Mouse (Mus musculus) adrenal gland, postnatal 10 days (tissue): ENCODE measurements around the gene Kbtbd8. TPM values are rescaled to one million over a fixed set of nuclear protein-coding genes. Genes with fewer than 3 reads are reported as not detected.

Source experiments
- DNase-seq: peaks from one replicate; pipeline ENCODE4 v3.0.0; 2021; ENCODE audit warnings: mixed read lengths
- long read RNA-seq, 2 experiments: library from polyadenylated mRNA; stranded (forward); transcript quantifications; one replicate each; pipeline ENCODE4 v2.0.0; 2021
- total RNA-seq, 2 experiments: library from RNA; stranded (reverse); gene quantifications; 2 replicates each; pipeline ENCODE4 v1.2.3; 2021

Kbtbd8 gene
- 1 to 10 TPM; 1.8 to 2.6 TPM for total RNA-seq
- long read RNA-seq, experiment 1, result 0 reads
- long read RNA-seq, experiment 2, partial matches to known transcripts, result 0 of 1 reads
- long read RNA-seq, experiment 2, other reads (novel, unspliced or antisense), result 1 of 1 reads

DNA sequence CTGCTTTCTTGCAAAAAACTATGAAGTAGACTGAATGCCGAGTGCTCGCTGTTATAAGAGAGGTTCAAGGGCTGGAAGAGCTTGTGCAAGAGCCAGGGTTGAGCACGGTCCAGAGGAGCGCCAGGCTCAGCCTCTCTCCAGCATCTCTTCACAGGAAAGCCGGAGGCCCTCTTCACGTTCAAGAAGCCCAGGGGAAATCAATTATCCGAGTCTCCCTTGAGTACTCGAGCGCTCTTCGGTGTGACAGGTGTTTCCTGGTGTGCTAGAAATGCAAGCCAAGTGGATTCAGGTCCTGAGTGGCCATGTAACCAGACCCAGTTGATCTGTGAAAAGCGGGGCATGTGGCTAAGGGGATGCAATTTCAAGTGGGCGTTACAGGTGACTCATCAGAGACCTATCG, at the start of gene Kbtbd8:
Kbtbd8 (plus strand) TSS at position 295 of the 400 bp plus-strand sequence.
- peak; percentile 23 for DNase-seq

DNA sequence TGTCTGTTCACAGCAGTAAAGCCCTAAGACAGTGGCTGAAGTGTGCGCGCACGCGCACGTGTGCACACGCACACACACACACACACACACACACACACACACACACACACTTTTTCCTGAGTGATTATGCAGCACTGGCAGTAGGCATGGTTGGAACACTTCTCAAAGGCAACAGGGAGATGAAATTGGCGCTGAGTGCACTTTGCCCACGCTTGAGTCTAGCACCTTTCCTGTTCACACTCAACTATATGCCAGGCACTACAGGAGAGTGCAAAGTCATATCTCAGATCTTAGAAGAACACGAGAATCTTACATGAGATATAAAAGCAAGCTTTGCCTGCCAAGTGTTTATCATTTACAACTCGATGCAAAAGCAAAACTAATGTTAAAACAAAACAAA, 47.3 kb upstream of the Kbtbd8 start:
- DNase-seq, result no peak

DNA sequence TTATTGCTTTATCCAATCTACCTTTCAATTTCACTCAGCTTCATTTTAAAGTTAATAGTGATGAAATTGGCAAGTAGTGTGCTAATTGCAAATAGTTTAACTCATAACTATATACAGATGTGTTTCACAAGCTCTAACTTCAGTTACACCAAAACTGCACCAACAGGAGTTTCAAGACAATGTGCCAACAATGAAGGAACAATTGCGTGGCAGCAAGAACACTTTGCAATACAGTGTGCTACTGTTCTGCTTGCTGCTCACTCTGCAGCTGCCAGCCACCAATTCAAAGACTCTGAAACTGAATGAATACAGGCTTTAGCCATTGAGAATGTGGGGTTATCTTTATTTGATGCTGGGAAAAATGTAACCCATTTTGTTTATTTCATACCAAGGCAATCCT, 31.8 kb upstream of the Kbtbd8 start:
- no peak for DNase-seq

DNA sequence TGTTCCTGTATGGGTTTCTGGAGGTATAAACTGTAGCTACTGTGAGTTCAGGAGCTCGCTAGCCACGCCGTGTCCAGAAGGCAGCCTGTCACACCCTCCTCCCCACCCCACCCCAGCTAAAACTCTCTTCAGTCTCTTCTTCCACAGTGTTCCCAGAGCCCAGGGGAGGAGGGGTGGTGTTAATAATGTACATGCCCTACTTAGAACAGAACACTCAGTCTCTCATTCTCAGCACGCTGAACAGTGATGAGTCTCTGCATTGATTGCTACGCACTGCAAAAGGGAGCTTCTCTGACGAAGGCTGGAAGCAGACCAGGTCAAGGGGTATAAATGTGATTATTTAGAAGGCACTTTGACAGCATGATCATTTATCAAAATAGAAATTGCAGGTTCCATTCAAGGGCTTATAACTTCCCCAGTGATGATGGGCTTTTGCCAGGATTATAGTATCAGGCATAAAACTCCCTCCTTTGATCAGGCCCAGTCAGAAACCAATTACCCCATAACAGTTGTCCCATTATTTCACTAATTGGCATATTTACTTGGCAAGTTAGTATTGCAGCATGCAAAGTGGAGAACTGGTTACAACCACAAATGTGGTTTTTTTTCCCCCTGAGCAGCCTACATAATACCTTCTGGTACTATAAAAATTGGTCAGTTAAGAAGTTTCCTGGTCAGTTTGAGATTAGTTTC, 29.7 kb upstream of the Kbtbd8 start:
- no peak for DNase-seq

DNA sequence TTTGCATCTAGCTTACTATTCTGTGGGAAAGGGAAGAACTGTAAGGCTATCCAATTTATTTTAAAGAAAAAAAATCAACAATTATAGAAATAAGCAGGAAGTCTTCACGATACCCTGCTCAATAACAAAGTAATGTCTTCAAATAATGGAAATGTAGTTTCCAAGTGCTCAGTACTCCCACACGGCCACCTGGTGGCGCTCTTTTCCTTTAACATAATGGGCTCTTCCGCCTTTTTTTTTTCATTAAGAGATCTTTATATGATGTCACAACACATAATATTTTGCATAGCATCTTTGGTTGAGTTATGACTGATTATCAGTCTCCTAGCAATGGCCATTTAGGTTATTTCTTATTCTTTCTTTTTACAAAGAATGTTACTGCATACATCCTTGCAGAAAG, 29.0 kb upstream of the Kbtbd8 start:
- DNase-seq, result peak; percentile 7

DNA sequence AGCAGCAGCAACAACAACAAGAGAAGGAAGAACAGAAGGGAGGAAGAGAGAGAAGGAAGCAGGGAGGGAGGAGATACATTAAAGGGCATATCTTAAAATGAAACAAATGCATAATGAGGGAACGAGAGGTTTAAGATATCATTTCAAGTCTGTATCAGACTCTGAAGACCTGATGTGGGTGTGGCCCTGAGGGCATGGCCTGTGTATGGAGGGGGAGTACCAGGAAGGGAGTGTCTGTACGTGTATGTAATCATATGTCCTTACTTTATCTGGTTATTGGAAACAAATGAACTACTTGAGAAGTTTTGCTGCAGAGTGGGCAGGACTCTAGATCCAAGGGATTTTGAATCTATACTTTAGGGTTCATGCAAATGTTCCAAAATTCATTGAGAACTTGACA, 22.3 kb upstream of the Kbtbd8 start:
- no peak for DNase-seq

DNA sequence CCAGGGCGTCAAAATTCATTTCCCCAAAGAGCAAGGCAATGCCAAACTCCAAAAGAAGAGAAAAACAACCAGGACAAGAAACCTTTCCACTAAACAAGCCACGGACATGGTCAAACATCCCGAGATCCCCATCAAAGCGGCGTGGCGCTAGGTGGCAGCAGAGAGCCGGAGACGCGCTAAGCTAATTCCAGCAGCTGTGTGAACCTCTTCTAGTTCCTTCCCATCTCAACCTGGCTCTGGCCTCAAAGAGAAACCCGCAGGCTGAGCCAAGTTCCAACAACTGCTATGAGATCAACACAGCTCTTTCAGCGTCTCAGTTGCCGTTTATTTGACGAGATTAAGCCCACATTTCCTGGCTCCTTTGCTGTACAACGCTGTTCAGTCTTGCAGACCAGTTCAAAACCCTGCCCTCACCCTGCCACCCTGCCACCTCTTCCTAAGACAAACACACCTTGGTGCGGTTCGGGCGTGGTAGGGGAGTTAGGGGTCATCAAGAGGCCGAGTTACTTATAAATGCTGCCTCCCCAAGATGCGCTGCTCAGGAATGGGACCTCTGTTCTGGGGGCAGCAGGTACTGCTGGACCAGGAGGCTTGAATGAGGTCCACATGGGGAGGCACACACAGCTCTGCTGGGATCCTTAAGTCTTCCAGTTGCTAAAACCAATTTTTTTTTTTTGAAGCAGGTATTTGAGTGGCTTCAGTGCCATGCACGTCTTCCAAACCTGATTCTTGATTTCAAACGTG, 18.5 kb upstream of the Kbtbd8 start:
- DNase-seq, result peak; percentile 91

DNA sequence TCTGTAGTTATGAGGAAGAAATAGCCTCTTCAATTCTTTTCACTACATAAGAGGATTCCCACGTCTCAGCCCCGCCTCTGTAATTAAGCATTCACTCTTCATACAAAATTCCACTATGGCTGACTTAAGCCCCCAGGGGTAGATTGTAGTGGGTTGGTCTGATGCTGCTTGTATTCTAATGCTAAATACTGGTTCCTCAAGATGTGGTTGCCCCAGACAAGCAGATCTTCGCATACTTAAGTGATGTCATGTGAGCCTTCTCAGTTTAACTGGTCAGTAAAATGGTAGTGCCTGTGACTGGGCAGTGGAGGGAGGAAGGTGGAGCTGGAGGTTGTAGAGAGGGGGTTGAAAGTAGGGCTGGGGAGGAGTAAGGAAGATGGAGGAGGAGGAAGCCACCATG, 13.3 kb upstream of the Kbtbd8 start:
- no peak for DNase-seq

DNA sequence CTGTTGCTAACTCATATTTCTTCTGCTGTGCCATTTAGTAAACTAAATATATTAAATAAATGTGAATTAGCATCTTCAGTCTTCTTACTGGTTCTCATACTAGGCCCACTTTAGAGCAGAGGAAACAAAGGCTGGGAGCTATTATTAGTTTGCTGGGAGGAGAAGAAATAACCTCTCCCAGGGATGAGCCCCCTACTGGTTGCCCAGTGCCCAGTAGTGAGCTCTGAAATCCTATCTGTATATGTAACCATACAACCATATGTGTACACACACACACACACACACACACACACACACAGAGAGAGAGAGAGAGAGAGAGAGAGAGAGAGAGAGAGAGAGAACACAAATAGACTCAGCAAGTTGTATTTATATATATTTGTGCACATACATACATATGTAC, 8.6 kb upstream of the Kbtbd8 start:
- no peak for DNase-seq

DNA sequence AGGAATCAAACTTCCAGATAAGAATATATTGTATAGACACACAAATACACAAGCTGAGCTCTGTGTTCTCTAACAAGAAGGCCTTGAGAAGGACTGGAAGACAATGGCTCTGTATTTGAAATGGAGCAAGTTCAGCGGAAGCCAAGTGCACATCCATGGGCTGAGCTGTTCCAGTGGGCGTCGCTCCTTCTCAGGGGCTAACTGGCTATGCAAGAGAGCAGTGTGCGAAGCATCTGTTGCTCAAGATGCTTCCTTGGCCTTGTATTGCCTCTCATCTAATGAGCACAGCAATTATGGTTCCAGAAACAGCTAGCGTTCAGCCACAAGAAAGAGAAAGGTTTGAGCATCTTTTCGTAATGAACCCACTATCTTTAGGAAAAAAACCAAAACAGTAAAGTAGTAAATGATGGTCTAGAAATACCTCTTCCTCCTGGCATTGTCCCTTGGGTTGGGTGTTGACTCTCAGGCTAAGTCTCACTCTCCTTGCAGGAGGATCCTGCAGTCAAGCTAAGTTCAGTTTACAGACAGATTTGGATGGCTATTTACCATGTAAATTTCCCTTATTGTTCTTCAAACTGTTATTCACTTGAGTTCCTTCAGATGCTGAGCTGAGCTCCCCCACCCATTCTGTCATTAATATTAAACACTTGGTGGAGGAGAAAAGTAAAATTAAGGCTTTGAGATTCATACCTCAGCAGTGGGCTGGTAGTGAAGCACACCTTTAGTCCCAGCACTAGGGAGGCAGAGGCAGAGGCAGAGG, 7.2 kb upstream of the Kbtbd8 start:
- no peak for DNase-seq

DNA sequence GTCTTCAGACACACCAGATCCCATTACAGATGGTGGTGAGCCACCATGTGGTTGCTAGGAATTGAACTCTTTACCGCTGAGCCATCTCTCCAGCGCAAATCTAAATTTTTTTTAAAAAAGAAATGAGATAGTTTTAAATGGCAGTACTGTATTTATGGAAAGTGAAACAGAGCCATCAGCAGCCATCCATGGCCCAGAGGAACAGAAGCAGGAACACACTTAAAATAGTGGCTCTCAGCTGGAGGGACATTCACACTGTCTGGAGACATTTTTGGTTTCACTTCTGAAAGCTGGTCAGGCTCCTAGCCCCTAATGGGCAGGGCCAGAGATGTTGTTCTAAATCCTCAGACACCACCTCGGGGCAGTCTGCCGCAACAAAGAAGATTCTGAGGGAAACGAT, 5.0 kb upstream of the Kbtbd8 start:
- no peak for DNase-seq

DNA sequence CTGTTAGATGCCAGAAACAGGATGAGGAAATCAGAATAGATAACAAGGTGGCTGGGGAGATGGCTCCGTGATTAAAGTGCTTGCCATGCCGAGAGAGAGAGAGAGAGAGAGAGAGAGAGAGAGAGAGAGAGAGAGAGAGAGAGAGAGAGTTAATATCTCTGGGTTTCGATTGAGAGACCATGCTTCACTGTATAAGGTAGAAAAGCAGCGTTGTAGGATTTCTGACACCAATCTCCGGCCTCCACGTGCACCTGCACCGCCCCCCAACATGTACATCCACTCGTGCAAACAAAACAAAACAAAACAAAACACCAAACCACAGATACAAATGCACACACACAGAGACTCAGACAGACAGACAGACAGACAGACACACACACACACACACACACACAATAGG, 527 bp upstream of the Kbtbd8 start:
- no peak for DNase-seq

DNA sequence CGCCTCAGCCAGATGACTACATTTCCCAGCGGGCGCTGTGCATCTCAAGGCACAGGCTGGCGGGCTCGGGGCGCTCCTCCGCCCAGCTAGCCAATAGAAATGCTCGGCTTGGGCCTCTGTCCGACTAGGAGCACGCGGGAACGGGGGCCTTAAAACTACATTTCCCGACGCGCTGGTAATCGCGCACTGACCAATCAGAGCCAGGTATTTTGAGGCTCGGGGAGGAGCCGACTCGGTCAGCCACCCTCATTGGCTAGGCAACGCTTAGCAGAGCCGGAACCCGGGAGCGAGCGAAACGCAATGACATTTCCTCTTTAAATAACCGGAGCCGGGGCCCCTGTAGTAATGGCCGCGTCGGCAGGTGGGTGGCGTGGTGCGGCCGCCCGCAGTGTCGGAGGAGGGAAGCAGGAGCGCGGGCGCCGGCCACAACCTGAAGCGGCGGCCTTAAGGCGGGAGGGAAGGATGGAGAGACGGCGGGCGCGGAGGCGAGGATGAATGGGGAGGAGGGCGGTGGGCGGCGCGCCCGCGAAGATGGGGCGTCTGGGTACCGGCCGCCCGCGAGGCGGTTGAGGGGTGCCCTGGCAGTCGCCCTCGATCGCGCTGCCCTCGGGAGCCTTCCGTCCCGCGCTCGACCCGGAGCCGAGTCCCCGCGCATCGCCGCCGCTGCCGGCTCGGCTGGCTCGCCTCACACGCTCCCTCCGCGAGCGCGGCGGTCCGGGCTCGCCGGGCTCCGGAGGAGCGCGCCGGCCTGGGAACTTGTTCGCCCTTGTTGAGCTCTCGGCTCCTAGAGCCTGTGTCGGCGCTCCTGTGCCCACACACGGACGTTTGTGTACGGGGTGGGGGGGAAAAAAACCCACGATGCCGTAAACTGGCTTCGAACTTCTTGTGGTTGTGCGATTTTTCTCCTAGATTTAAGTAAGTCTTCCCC, 838 bp downstream of the Kbtbd8 start:
- DNase-seq, result peak; percentile 92

DNA sequence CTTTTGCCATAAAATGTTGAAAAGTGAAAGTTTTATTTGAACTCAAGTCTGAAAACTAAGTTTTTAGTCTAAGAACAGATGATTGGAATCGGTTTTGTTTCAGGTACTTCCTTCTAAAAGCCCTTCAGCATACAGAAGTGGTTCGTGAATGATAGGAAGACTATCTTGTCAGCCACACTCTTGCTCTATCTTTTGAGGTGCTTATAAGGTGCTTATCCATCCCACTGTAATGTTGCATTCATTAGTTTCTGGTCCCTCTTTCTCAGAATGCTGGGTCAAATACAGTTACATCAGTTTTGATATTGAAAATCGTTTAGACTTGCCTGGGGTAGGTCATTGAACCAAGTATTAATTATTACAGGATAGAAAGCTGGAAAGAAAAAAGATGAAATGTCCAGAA, 2.3 kb downstream of the Kbtbd8 start:
- no peak for DNase-seq

DNA sequence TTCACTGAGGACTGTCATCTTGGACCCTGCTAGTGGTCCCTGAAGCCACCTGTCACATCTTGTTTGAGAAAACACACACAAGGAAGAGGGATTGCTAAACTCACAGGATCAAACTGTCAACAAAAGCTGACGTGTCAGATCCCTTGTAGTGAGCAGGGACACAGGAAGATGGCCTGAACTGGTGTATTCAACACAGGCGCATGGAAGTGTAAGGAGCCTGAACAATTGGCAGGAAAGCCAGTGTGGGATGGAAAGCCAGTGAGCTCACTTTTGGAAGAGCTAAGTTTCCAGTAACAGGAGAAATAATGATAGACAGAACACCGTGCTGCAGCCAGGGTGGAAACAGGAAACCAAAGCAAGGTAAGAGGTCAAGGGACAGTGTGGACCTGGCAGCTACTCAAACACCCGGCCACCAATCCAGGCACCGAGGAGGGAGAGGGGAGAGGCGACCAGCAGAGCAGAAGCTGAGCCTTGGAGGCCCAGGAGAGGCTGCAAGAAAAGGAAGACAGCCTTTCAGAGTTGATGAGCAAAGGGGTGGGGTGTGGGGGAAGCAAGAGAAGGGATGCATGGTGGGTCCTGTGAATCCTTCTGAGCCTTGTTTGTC, 33.0 kb downstream of the Kbtbd8 start:
- DNase-seq, result no peak

DNA sequence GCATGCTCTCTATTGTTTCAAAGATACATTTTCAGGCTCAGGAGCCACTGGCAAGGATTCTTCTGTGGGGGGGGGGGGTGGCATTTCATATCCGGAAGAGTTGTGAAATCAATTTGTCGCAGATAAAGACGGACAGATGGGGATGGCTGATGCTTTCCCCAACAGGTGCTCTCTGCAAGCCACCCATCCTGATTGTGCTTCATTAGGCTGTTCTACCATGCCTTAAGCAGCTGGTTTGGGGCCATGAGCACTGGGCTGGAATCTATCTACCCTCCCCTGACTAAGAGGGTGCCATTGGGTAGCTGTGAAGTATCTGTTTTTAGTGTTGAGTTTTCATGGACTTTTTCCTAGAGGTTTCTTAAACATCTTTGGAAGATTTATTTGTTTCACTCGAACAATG, 33.8 kb downstream of the Kbtbd8 start:
- DNase-seq, result no peak

DNA sequence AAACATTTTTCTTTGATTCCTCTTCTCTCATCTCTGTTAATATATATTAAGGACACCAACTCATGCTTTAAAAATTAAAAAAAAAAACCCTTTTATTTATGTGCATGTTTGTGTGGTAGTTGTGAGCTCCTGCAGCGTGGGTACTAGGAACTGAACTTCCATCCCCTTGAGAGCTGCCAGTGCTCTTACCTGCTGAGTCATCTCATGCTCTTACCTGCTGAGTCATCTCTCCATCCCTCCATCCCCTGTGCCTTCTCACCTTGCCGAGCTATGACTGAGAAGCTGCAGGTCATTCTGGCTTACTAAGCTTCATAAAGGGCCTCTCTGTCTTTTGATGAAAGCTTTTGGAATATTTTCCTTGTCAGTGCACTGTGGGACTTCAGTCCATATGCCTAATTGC, 34.5 kb downstream of the Kbtbd8 start:
- DNase-seq, result no peak

DNA sequence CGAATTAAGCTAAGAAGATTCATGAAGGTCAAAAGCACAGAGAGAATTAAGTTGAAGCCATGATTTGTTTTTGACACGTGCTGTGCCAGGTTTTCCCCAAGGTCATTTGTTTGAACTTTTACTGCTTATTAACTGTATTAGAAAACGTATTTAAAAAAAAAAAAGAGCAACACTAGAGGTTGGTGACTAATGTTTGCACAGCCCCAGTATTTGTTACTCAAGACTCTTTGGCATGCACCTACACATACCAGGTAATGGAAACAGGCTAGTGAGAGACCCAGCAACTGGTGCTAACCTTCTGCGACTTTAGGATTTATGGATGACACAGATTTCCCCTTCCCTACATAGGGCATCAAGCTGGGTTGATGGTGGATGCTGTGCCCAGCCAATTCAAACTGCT, 46.9 kb downstream of the Kbtbd8 start:
- DNase-seq, result peak; percentile 1

DNA sequence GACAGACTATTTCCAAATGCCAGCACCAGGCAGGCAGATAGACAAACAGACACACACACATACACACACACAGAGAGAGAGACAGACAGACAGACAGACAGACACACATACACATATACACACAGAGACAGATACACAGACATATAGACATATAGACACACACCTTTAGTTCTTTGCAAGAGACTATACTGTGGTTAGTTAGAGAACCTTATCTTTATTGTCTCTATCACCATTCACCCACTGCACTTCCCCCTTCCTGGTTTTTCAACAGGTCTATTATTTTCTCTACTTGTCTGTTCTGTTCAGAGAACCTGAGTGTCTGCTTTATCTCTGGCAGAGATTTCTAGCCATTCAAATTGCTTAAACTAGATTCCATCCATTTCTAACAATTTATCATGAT, 48.6 kb downstream of the Kbtbd8 start:
- no peak for DNase-seq

DNA sequence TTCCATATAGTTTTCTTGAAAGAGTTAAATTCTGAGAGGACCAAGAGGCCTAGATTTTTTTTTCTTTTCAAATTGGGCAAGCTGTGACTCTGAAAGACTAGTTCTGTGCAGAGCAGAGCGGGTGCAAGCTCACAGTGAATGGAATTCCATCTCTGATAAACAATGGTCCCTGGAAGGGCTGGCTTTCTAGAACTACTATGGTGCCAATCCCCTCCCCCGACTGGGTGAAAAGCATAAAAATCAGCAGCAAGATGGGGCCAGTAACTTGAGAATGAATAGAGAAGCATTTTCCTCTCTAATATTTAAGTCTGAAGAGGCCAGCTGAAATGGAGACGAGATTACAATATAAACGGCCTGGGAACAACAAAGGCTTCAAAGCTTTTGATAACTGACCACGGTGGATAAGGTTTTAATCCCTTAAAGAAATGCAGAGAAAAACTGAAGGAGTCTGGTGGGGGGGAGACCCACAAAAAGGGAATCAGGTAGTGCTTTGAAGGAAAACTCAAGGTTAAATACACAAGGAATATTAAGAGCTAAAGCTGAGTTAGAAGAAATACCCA, 50.7 kb downstream of the Kbtbd8 start:
- DNase-seq, result no peak

DNA sequence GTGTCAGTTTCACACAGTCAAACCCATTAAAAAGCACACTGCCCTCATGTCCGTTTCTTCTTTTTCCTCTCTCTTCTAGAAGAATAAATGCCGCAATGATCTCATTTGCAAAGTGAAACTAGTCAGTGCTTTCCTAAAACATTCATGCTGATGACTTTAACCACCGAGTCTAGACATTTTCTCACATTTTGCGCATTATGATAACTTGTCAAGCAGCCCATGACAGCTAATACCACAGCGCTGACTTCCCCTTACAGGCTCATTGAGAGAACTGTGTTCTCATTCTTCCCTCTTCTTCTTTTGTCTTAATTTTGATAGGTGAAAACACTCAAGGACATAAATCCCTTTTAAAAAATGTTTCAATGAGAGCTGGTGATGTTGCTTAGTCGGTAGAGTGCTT, 52.4 kb downstream of the Kbtbd8 start:
- no peak for DNase-seq
